Mouse (Mus musculus): ENCODE measurements around the gene Ate1.
"Not testable (repeated sequence)": the region's sequence is repeated elsewhere in the genome, so short reads cannot be mapped to it uniquely, and the experiment has no call there.

The Ate1 gene

DNA sequence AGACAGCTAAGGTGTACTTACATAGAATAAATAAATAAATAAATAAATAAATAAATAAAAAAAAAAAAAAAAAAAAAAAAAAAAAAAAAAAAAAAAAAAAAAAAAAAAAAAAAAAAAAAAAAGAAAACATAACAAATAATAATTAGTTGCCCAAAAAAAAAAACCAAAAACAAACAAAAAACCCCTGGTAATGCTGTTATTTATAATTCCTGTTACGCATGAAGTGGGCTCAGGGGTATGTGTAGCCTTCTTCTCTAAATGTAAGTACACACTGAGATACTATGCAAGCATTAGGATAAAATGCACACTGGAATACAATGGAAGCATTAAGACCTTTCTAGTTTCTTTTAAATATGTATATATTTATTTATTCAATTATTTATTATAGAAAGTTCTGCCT lies 130.1 kb downstream of the Ate1 start:
- not testable (repeated sequence) for DNase-seq

GRCm38 (mm10) chr7:130386308-130386707 lies 133.9 kb downstream of the Ate1 start:
- DNase-seq = no peak

DNA sequence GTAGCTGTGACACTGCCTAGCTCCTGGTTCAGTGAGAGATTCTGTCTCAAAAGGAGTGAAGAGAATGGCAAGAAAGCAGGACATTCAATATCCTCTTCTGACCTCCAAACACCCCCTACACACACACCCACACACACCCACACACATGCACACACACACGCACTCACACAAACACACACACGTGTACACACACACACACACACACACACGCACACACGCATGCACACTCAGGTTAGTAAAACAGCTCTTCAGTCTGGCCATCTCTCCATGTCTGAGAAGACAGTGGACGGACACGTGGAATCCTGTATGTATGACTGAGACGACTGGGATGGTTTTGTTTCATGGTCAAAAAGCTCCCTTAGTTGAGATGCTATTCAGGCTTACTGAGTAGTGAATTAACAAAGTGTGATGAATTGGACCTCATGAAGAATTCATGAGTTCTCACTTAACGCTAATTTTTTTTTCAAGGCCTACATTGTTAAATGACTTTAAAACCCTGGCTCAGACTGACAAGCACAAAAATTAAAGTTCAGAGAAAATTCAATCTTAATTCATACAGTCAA lies 134.4 kb downstream of the Ate1 start:
- DNase-seq = no peak

DNA sequence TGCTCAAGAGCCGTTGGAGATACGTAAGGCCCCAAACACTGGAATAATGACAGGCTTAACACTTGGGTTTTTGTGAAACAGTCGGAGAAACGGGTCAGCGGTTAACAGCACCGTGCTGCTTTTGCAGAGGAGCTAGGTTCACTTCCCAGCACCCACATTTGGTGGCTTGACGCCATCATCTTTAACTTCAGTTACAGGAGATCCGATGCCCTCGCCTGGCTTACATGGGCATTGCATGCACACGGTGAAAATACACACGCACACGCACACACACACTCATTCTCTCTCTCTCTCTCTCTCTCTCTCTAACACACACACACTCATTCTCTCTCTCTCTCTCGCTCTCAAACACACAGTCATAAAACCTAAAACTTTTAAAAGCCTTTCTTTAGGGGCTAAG lies 138.0 kb downstream of the Ate1 start:
- DNase-seq = no peak

GRCm38 (mm10) chr7:130381387-130381951 lies 138.7 kb downstream of the Ate1 start:
- DNase-seq = no peak

GRCm38 (mm10) chr7:130380769-130381355 lies 139.3 kb downstream of the Ate1 start:
- DNase-seq = peak; percentile 84

DNA sequence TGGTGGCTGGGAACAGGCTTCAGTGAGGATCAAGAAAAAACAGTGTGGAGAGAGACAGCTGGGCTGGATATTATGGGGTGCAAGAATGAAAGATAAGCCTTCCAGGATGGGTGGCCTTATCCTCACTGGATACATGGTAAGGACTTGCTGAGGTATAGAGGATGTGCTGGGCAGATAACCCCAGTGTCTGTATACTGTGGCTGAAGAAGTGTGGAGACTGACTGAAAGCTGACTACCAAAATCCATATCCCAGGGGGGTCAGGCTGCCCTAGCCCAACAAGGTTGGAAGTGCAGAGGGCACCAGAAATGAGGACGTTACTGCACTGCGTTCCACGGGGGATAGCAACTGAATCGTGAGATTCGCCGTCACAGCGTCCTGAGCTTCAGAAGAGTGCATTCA lies 139.8 kb downstream of the Ate1 start:
- peak; percentile 23 for DNase-seq

- DNase-seq = no peak
These were observed 140.3 kb downstream of the Ate1 start for GRCm38 (mm10) chr7:130379886-130380285.

GRCm38 (mm10) chr7:130378308-130378707 lies 141.9 kb downstream of the Ate1 start:
- no peak for DNase-seq

GRCm38 (mm10) chr7:130374311-130374710 lies 145.9 kb downstream of the Ate1 start:
- DNase-seq = no peak

DNA sequence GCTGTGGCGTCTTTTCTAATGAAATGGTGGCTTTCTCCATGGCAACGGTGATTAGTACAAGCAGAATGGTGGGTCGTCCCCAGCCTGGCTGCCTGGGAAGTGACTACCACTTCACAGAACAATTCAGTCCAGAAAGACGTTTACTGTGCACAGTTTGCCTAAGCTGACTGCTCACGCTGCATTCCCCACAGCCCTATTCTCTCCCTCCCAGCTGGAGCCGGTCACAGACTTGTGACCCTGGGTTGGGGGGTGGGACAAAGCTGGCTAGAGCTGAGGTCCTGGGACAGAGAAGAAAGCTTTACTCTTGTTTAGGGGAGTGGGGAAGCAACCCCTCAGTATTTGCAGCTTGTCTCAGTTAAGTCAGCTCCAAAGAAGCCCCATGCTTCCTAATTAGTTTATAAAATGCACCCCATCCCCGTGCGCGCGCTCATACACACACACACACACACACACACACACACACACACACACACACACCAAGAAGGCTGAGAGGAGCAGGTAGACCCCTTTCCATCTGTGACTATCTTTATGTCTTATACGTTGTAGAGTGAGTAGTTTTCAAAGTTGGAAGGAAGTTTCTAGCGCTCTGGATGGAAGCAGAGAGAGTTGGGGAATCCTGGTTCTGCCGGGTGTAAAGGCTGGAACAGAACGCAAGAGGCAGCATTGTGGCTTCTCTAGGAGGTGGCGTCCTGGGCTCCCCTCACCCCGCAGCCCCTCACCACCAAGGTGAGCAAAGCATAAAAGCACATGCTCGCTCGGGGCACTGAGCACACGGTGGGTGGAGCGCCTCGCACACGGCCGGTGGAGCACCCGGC lies 151.1 kb downstream of the Ate1 start:
- no peak for DNase-seq

DNA sequence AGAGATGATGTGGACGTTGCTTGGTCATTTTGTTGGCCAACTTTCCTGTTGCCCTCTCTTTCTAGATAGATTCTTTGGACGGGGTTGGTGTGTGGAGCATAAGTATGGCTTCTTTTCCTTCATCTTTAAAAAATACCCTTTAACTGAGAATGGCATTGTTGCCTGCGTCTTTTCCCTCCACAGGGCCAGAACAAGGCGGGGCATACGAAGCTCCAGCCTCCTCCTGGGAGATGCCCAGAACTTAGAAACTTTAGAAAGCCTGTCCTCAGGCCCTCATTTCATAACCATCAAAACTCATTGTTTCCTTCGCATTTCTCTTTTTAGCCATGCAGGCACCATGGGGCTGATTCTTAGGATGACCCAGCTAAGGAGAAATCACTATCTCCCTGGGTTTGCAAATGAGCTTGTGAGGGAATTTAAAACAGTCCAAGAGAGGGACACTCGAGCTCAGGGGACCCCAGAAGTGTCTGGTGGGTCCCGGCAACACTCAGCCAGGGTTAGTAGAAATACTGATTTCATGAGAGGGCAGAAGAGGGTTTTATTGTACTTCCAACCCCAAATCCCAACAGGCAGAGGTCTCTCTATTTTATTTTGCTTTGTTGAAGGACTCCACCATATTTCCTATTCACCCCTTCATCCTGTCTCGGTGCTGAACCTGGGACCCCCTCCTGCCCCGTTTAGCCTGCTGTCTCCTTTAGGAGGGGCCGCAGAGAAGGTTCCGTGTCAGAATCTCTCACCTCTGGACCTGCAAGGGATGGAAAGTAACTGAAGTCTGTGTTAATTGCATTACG lies 151.9 kb downstream of the Ate1 start:
- DNase-seq = no peak

- no peak for DNase-seq
These were observed 152.7 kb downstream of the Ate1 start for GRCm38 (mm10) chr7:130367222-130368035.

DNA sequence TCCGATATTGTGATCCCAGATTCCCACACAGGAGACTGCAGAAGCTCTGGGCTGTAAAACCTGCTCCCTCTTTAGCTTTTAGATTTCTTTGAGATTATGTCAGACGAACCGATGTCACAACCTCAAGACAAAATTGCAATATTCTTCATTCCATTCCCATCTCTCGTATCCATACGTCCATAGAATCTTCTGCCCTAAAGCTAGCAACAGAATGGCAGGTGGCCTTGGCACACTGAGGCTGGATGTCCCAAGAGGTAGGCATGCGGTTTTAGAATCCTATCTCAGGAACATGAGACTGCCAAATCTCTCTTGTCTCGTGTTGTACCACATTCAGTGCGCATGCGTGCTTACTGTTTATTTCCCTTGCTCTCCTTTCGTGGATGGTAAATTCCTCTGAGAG lies 154.5 kb downstream of the Ate1 start:
- DNase-seq = no peak
